ENCODE assay signal across 8 mouse cellular contexts in the genomic region with DNA sequence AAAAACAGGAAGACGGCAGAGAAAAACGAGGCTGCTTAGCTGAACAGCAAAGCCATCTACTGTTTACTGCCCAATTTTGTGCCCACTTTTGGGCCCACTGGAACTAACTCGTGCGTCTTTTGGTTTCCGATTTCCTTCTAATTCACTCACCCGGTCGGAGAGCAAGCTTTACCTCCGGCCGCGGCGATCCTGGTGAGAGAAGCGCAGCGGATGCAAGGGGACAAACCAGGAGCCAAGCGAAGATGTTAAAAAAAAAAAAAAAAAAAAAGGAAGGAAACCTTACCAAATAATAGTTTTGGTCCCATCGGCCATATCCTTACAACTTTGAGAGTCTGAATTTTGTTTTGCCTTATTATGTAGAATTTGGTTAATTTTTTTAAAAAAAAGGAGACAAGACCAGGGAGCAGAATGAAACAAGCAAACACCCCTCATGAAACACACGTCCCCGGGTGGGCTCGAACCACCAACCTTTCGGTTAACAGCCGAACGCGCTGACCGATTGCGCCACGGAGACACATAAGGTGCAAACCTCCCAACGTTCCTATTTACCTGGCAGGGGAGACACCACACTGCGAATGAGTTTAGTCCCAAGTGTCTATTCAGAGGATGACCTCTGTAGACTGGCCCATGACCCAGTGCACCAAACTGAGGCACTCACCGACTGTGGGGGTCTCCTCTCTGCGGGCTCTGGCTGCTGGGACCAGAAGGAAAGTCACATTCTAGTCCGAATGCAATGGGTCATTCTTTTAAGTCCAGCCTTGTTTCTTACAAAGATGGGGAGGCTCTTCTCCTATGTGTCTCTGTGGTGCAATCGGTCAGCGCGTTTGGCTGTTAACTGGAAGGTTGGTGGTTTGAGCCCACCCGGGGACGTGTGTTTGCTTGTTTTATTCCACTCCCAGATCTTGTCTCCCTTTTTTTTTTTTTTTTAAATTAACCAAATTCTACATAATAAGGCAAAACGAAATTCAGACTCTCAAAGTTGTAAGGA. TPM values are rescaled to one million over a fixed set of nuclear protein-coding genes. Genes with fewer than 3 reads are reported as not detected.
DNase-seq lines count a peak whose midpoint lies in the region; ATAC-seq and TF ChIP-seq lines count a peak whose summit lies in the region.

No protein-coding gene starts in this region.

- 3% methylated on average over 36 of the region's 36 CpGs for WGBS in kidney, embryonic 14.5 days
- 4% methylated on average over 36 of the region's 36 CpGs for WGBS in hindbrain, postnatal 0 days

- H3K9me3 ChIP-seq in kidney, embryonic 14.5 days (ENCODE audit: control insufficient read depth, low read length): no peaks in the 10 kb centered on the region
- H3K9me3 ChIP-seq in hindbrain, postnatal 0 days (ENCODE audit: low read length): no peaks in the 10 kb centered on the region

- H3K27me3 ChIP-seq in kidney, embryonic 14.5 days (ENCODE audit: control insufficient read depth, insufficient read depth, low read length): peaks cover 97% of the 10 kb centered on the region
- H3K27me3 ChIP-seq in hindbrain, postnatal 0 days (ENCODE audit: insufficient read depth, low read length): peaks cover 93% of the 10 kb centered on the region

- no peak for TF ChIP-seq CTCF in hindbrain, postnatal 0 days (IDR thresholded peaks at IDR 0.05; ENCODE audit: low read depth)

- H3K36me3 ChIP-seq in kidney, embryonic 14.5 days (ENCODE audit: control insufficient read depth, insufficient read depth, low read length): no peaks in the 10 kb centered on the region
- H3K36me3 ChIP-seq in hindbrain, postnatal 0 days (ENCODE audit: insufficient read depth, low read length): no peaks in the 10 kb centered on the region

- DNase-seq in kidney, postnatal 14 days: no peak
- DNase-seq in R1 (ENCODE audit: low read depth, low spot score): peak; percentile 87
- DNase-seq in hindbrain, postnatal 0 days (ENCODE audit: low spot score): no peak
- peak; percentile 61 for DNase-seq in neural tube, embryonic 10.5 days (ENCODE audit: extremely low spot score, low spot score)
- DNase-seq in cerebellum, adult 11-12 months: no peak

- peaks cover 5% of the 10 kb centered on the region; the same call in 1 of the 2 replicates for H3K4me1 ChIP-seq in kidney, embryonic 14.5 days (ENCODE audit: control insufficient read depth, insufficient read depth, low read length)
- no peaks in the 10 kb centered on the region for H3K4me1 ChIP-seq in hindbrain, postnatal 0 days (ENCODE audit: insufficient read depth, low read length)

- no peak for ATAC-seq in kidney, embryonic 14.5 days (ENCODE audit: low FRiP score, low TSS enrichment)
- no peak for ATAC-seq in hindbrain, postnatal 0 days
- ATAC-seq in frontal cortex, adult (ENCODE audit: low TSS enrichment): no peak
- ATAC-seq in megakaryocyte progenitor cell, adult 5-6 weeks (replicated peaks; ENCODE audit: poor library complexity): no peak

- peak overlapping the region; percentile 10 for H3K4me2 ChIP-seq in kidney, embryonic 14.5 days (replicated peaks; ENCODE audit: low read depth, low read length)
- peak overlapping the region; percentile 8; the same call in 1 of the 2 replicates for H3K4me2 ChIP-seq in hindbrain, postnatal 0 days (ENCODE audit: low read depth, low read length)

- H3K9ac ChIP-seq in kidney, embryonic 14.5 days (ENCODE audit: low read depth, low read length): no peak overlapping the region
- H3K9ac ChIP-seq in hindbrain, postnatal 0 days (replicated peaks; ENCODE audit: low read length): no peak overlapping the region

- H3K4me3 ChIP-seq in kidney, embryonic 14.5 days (ENCODE audit: low read length): peak overlapping the region; percentile 22
- 0 out of 2 replicates have a peak overlapping the region, but pooled peaks have one; percentile 7 for H3K4me3 ChIP-seq in hindbrain, postnatal 0 days (ENCODE audit: low read length)

- no peak overlapping the region for H3K27ac ChIP-seq in kidney, embryonic 14.5 days (ENCODE audit: low read depth, low read length)
- H3K27ac ChIP-seq in hindbrain, postnatal 0 days: no peak overlapping the region

RNA-seq across cellular contexts. Expression of a gene that starts 40.7 kb away (rescaled TPM):
- 1.8 and 2.2 TPM in 2 replicates for polyA plus RNA-seq in kidney, embryonic 14.5 days (2014; fragmentation: Nextera tagmentation; extraction: Ambion mirVana)
- total RNA-seq in hindbrain, postnatal 0 days (2014; rRNA removed): 2.6 and 8.4 TPM in 2 replicates
- polyA plus RNA-seq in hindbrain, postnatal 0 days (2015; fragmentation: Nextera tagmentation; extraction: Ambion mirVana): 2.1 and 2.4 TPM in 2 replicates
- total RNA-seq in megakaryocyte progenitor cell, adult 5-6 weeks (2015): 0.37 and 1.2 TPM in 2 replicates
- total RNA-seq in megakaryocyte progenitor cell, adult 5-6 weeks (2017): 0.14 and 0.21 TPM in 2 replicates

Comparison
In these comparisons a context has a peak if more than half of its experiments do, and no peak if none do; other contexts are left out.
1. DNase-seq: peak in R1 (single experiment) and neural tube, embryonic 10.5 days (single experiment); none in kidney, postnatal 14 days (single experiment), hindbrain, postnatal 0 days (single experiment) and cerebellum, adult 11-12 months (single experiment).